Mouse (Mus musculus): ENCODE measurements around the gene Rabgap1l. TPM values are rescaled to one million over a fixed set of nuclear protein-coding genes. Genes with fewer than 3 reads are reported as not detected.

The Rabgap1l gene
- polyA plus RNA-seq, 1 experiment from 2014 or later = 49.4 TPM

GRCm38 (mm10) chr1:160273133-160273743 lies 519.8 kb downstream of the Rabgap1l start:
- no peaks in the 10 kb centered on the region for H3K36me3 ChIP-seq (ENCODE audit: control insufficient read depth, insufficient read depth)
- no peak overlapping the region for H3K4me2 ChIP-seq (ENCODE audit: low read length)
- no peaks in the 10 kb centered on the region for H3K9me3 ChIP-seq (ENCODE audit: control insufficient read depth, low read length)
- no peak overlapping the region for H3K4me3 ChIP-seq (replicated peaks; ENCODE audit: low read length)
- H3K27me3 ChIP-seq (replicated peaks; ENCODE audit: control insufficient read depth, insufficient read depth, low read length) = no peaks in the 10 kb centered on the region
- H3K9ac ChIP-seq (replicated peaks; ENCODE audit: low read depth, low read length) = no peak overlapping the region
- 81% methylated on average over 7 of the region's 7 CpGs for WGBS
- ATAC-seq = no peak
- peaks cover 2% of the 10 kb centered on the region; the same call in 1 of the 2 replicates for H3K4me1 ChIP-seq (replicated peaks; ENCODE audit: control insufficient read depth, insufficient read depth, low read length)
- H3K27ac ChIP-seq (ENCODE audit: low read length) = no peak overlapping the region

GRCm38 (mm10) chr1:160271282-160271967 lies 521.6 kb downstream of the Rabgap1l start:
- Histone ChIP-seq H3K4me1 (replicated peaks; ENCODE audit: control insufficient read depth, insufficient read depth, low read length) (peaks cover 2% of the 10 kb centered on the region; the same call in 1 of the 2 replicates), H3K4me2 (ENCODE audit: low read length) (no peak overlapping the region), H3K36me3 (ENCODE audit: control insufficient read depth, insufficient read depth) (no peaks in the 10 kb centered on the region), H3K9me3 (ENCODE audit: control insufficient read depth, low read length) (no peaks in the 10 kb centered on the region), H3K4me3 (replicated peaks; ENCODE audit: low read length) (no peak overlapping the region), H3K27ac (ENCODE audit: low read length) (no peak overlapping the region), H3K27me3 (replicated peaks; ENCODE audit: control insufficient read depth, insufficient read depth, low read length) (no peaks in the 10 kb centered on the region), H3K9ac (replicated peaks; ENCODE audit: low read depth, low read length) (no peak overlapping the region)
- 67% methylated on average over 1 of the region's 1 CpGs for WGBS
- ATAC-seq = no peak

- no peak overlapping the region for H3K9ac ChIP-seq (replicated peaks; ENCODE audit: low read depth, low read length)
- H3K4me3 ChIP-seq (replicated peaks; ENCODE audit: low read length) = no peak overlapping the region
- no peaks in the 10 kb centered on the region for H3K27me3 ChIP-seq (replicated peaks; ENCODE audit: control insufficient read depth, insufficient read depth, low read length)
- no peaks in the 10 kb centered on the region for H3K9me3 ChIP-seq (ENCODE audit: control insufficient read depth, low read length)
- 93% methylated on average over 3 of the region's 3 CpGs for WGBS
- H3K36me3 ChIP-seq (ENCODE audit: control insufficient read depth, insufficient read depth) = no peaks in the 10 kb centered on the region
- ATAC-seq = no peak
- H3K4me2 ChIP-seq (ENCODE audit: low read length) = no peak overlapping the region
- no peaks in the 10 kb centered on the region; the same call in 1 of the 2 replicates for H3K4me1 ChIP-seq (replicated peaks; ENCODE audit: control insufficient read depth, insufficient read depth, low read length)
- H3K27ac ChIP-seq (ENCODE audit: low read length) = no peak overlapping the region
Measured at GRCm38 (mm10) chr1:160268322-160268721, 524.7 kb downstream of the Rabgap1l start.

- no peak overlapping the region for H3K27ac ChIP-seq (ENCODE audit: low read length)
- 88% methylated on average over 16 of the region's 16 CpGs for WGBS
- no peaks in the 10 kb centered on the region for H3K27me3 ChIP-seq (replicated peaks; ENCODE audit: control insufficient read depth, insufficient read depth, low read length)
- H3K9ac ChIP-seq (replicated peaks; ENCODE audit: low read depth, low read length) = no peak overlapping the region
- H3K9me3 ChIP-seq (ENCODE audit: control insufficient read depth, low read length) = no peaks in the 10 kb centered on the region
- H3K4me1 ChIP-seq (replicated peaks; ENCODE audit: control insufficient read depth, insufficient read depth, low read length) = peaks cover 14% of the 10 kb centered on the region
- no peak for ATAC-seq
- H3K36me3 ChIP-seq (ENCODE audit: control insufficient read depth, insufficient read depth) = no peaks in the 10 kb centered on the region
- no peak overlapping the region for H3K4me3 ChIP-seq (replicated peaks; ENCODE audit: low read length)
- no peak overlapping the region for H3K4me2 ChIP-seq (ENCODE audit: low read length)
Measured at GRCm38 (mm10) chr1:160263630-160264346, 529.2 kb downstream of the Rabgap1l start.

GRCm38 (mm10) chr1:160263053-160263452 lies 530.0 kb downstream of the Rabgap1l start:
- Histone ChIP-seq H3K36me3 (ENCODE audit: control insufficient read depth, insufficient read depth) (no peaks in the 10 kb centered on the region), H3K27ac (ENCODE audit: low read length) (no peak overlapping the region), H3K4me2 (ENCODE audit: low read length) (no peak overlapping the region), H3K27me3 (replicated peaks; ENCODE audit: control insufficient read depth, insufficient read depth, low read length) (no peaks in the 10 kb centered on the region), H3K4me1 (replicated peaks; ENCODE audit: control insufficient read depth, insufficient read depth, low read length) (peaks cover 14% of the 10 kb centered on the region), H3K4me3 (replicated peaks; ENCODE audit: low read length) (no peak overlapping the region), H3K9me3 (ENCODE audit: control insufficient read depth, low read length) (no peaks in the 10 kb centered on the region), H3K9ac (replicated peaks; ENCODE audit: low read depth, low read length) (no peak overlapping the region)
- no peak for ATAC-seq
- 93% methylated on average over 5 of the region's 5 CpGs for WGBS

GRCm38 (mm10) chr1:160262415-160262814 lies 530.6 kb downstream of the Rabgap1l start:
- Histone ChIP-seq H3K27me3 (replicated peaks; ENCODE audit: control insufficient read depth, insufficient read depth, low read length) (no peaks in the 10 kb centered on the region), H3K4me1 (replicated peaks; ENCODE audit: control insufficient read depth, insufficient read depth, low read length) (peaks cover 14% of the 10 kb centered on the region), H3K4me2 (ENCODE audit: low read length) (no peak overlapping the region), H3K9ac (replicated peaks; ENCODE audit: low read depth, low read length) (no peak overlapping the region), H3K9me3 (ENCODE audit: control insufficient read depth, low read length) (no peaks in the 10 kb centered on the region), H3K36me3 (ENCODE audit: control insufficient read depth, insufficient read depth) (no peaks in the 10 kb centered on the region), H3K27ac (ENCODE audit: low read length) (no peak overlapping the region), H3K4me3 (replicated peaks; ENCODE audit: low read length) (no peak overlapping the region)
- no peak for ATAC-seq
- 87% methylated on average over 4 of the region's 4 CpGs for WGBS

GRCm38 (mm10) chr1:160261849-160262248 lies 531.2 kb downstream of the Rabgap1l start:
- no peak for ATAC-seq
- Histone ChIP-seq H3K9me3 (ENCODE audit: control insufficient read depth, low read length) (no peaks in the 10 kb centered on the region), H3K4me3 (replicated peaks; ENCODE audit: low read length) (no peak overlapping the region), H3K27me3 (replicated peaks; ENCODE audit: control insufficient read depth, insufficient read depth, low read length) (no peaks in the 10 kb centered on the region), H3K4me2 (ENCODE audit: low read length) (no peak overlapping the region), H3K9ac (replicated peaks; ENCODE audit: low read depth, low read length) (no peak overlapping the region), H3K27ac (ENCODE audit: low read length) (no peak overlapping the region), H3K4me1 (replicated peaks; ENCODE audit: control insufficient read depth, insufficient read depth, low read length) (peaks cover 14% of the 10 kb centered on the region), H3K36me3 (ENCODE audit: control insufficient read depth, insufficient read depth) (no peaks in the 10 kb centered on the region)
- WGBS = 87% methylated on average over 2 of the region's 2 CpGs

- no peak overlapping the region for H3K4me3 ChIP-seq (replicated peaks; ENCODE audit: low read length)
- H3K27me3 ChIP-seq (replicated peaks; ENCODE audit: control insufficient read depth, insufficient read depth, low read length) = no peaks in the 10 kb centered on the region
- peak; percentile 33; the same call in 1 of the 2 replicates for ATAC-seq
- H3K27ac ChIP-seq (ENCODE audit: low read length) = peak overlapping the region; percentile 38
- peaks cover 3% of the 10 kb centered on the region; the same call in 1 of the 2 replicates for H3K36me3 ChIP-seq (ENCODE audit: control insufficient read depth, insufficient read depth)
- H3K4me1 ChIP-seq (replicated peaks; ENCODE audit: control insufficient read depth, insufficient read depth, low read length) = peaks cover 14% of the 10 kb centered on the region
- H3K9ac ChIP-seq (replicated peaks; ENCODE audit: low read depth, low read length) = no peak overlapping the region
- 71% methylated on average over 4 of the region's 4 CpGs for WGBS
- H3K9me3 ChIP-seq (ENCODE audit: control insufficient read depth, low read length) = no peaks in the 10 kb centered on the region
- H3K4me2 ChIP-seq (ENCODE audit: low read length) = no peak overlapping the region
Measured at GRCm38 (mm10) chr1:160260605-160261004, 532.4 kb downstream of the Rabgap1l start.

GRCm38 (mm10) chr1:160259884-160260283 lies 533.1 kb downstream of the Rabgap1l start:
- peak; percentile 93 for ATAC-seq
- no peak overlapping the region for H3K4me3 ChIP-seq (replicated peaks; ENCODE audit: low read length)
- H3K27me3 ChIP-seq (replicated peaks; ENCODE audit: control insufficient read depth, insufficient read depth, low read length) = no peaks in the 10 kb centered on the region
- no peaks in the 10 kb centered on the region for H3K9me3 ChIP-seq (ENCODE audit: control insufficient read depth, low read length)
- no peak overlapping the region for H3K27ac ChIP-seq (ENCODE audit: low read length)
- peaks cover 3% of the 10 kb centered on the region; the same call in 1 of the 2 replicates for H3K36me3 ChIP-seq (ENCODE audit: control insufficient read depth, insufficient read depth)
- H3K4me2 ChIP-seq (ENCODE audit: low read length) = 0 out of 2 replicates have a peak overlapping the region, but pooled peaks have one; percentile 8
- H3K4me1 ChIP-seq (replicated peaks; ENCODE audit: control insufficient read depth, insufficient read depth, low read length) = peaks cover 14% of the 10 kb centered on the region
- H3K9ac ChIP-seq (replicated peaks; ENCODE audit: low read depth, low read length) = no peak overlapping the region
- WGBS = 31% methylated on average over 7 of the region's 7 CpGs
